Mouse (Mus musculus) myocyte (in vitro differentiated cells): Measurements from ENCODE around the gene Mrtfb.

Experiments
- CEBPB ChIP-seq: IDR thresholded peaks from 2 replicates; pipeline ENCODE4 v1.6.1; 2011; ENCODE audit warnings: mild to moderate bottlenecking, moderate library complexity; ENCODE audit not compliant: poor library complexity, insufficient read depth, severe bottlenecking
- E2F4 ChIP-seq: IDR thresholded peaks from one replicate; pipeline ENCODE4 v1.6.1; 2011; ENCODE audit warnings: mild to moderate bottlenecking, control low read depth, moderate library complexity; ENCODE audit not compliant: insufficient read depth
- MAX ChIP-seq: IDR thresholded peaks from one replicate; pipeline ENCODE4 v1.6.1; 2011; ENCODE audit warnings: low read depth, mild to moderate bottlenecking, control low read depth
- MYOD1 ChIP-seq, 3 experiments: IDR thresholded peaks; one replicate each; pipeline ENCODE4 v1.6.1; 2011; ENCODE audit warnings: control low read depth in 2 of 3, low read depth in 2 of 3, mild to moderate bottlenecking in 2 of 3, moderate library complexity in 1 of 3; ENCODE audit not compliant: insufficient read length in 2 of 3, control insufficient read depth in 1 of 3
- MYOG ChIP-seq, 3 experiments: IDR thresholded peaks; one replicate each; pipeline ENCODE4 v1.6.1; 2011; ENCODE audit warnings: control low read depth in 2 of 3, low read depth in 2 of 3, mild to moderate bottlenecking in 2 of 3; ENCODE audit not compliant: insufficient read length in 2 of 3, control insufficient read depth in 1 of 3, insufficient read depth in 1 of 3
- POLR2A ChIP-seq: IDR thresholded peaks from one replicate; pipeline ENCODE4 v1.6.1; 2011; ENCODE audit warnings: low read depth, mild to moderate bottlenecking, control low read depth, moderate library complexity; ENCODE audit not compliant: insufficient read length
- POLR2AphosphoS2 ChIP-seq: IDR thresholded peaks from one replicate; pipeline ENCODE4 v1.6.1; 2011; ENCODE audit warnings: low read depth, control low read depth; ENCODE audit not compliant: insufficient read length
- TCF12 ChIP-seq: IDR thresholded peaks from one replicate; pipeline ENCODE4 v1.6.1; 2011; ENCODE audit warnings: mild to moderate bottlenecking, control low read depth; ENCODE audit not compliant: poor library complexity, insufficient read depth, severe bottlenecking
- USF1 ChIP-seq: IDR thresholded peaks from one replicate; pipeline ENCODE4 v1.6.1; 2011; ENCODE audit warnings: low read depth, mild to moderate bottlenecking, control low read depth, moderate library complexity

DNA sequence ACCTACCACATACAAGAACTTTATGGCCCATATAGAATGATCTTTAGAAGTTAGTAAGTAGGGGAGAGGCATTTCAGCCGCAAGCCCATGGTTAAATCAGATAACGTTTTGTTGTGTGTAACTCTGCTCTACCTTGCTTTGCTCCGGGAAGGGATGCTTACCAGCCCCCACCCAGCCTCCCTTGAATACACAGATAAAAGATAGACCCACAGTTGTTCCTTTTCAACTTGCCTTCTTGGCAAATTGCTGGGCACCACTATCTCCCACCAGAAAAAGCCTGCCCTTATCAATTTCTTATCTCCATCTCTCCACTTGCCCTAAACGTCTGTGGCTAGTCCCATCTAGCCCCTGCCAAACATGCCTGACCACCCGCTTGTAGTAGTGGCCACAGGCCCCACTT lies 161.6 kb downstream of the Mrtfb start:
- TF ChIP-seq POLR2A (no peak), MAX (no peak), MYOG (IDR thresholded peaks at IDR 0.05; ENCODE audit: control insufficient read depth in 1 of 3, insufficient read depth in 1 of 3, insufficient read length in 2 of 3, low read depth in 2 of 3) (no peak), TCF12 (no peak), USF1 (no peak), POLR2AphosphoS2 (no peak), CEBPB (no peak), MYOD1 (IDR thresholded peaks at IDR 0.05; ENCODE audit: control insufficient read depth in 1 of 3, insufficient read length in 2 of 3, low read depth in 2 of 3) (no peak), E2F4 (no peak)
